Mouse (Mus musculus) lung, embryonic 16.5 days (tissue): ENCODE data around the gene Cops6. TPM values are rescaled to one million over a fixed set of nuclear protein-coding genes. Genes with fewer than 3 reads are reported as not detected.

Experiments
- ATAC-seq: fragments of 200-750 bp; cut with Nextera tagmentation; 2 replicates; pipeline ENCODE4 v1.8.0; 2017; ENCODE audit warnings: low read depth, mild to moderate bottlenecking, moderate library complexity
- H3K27ac ChIP-seq: fragments of 300-500 bp; sonication (generic); 2 replicates; pipeline ENCODE4 v1.5.1; 2014; ENCODE audit warnings: mild to moderate bottlenecking, control low read depth, low read length
- H3K27me3 ChIP-seq: fragments of 300-500 bp; sonication (generic); 2 replicates; pipeline ENCODE4 v1.6.1; 2014; ENCODE audit warnings: low read depth, low read length, mixed read lengths; ENCODE audit not compliant: control insufficient read depth, insufficient read depth
- H3K36me3 ChIP-seq: fragments of 300-500 bp; sonication (generic); 2 replicates; pipeline ENCODE4 v1.6.1; 2014; ENCODE audit warnings: low read length; ENCODE audit not compliant: control insufficient read depth, insufficient read depth
- H3K4me1 ChIP-seq: fragments of 300-500 bp; sonication (generic); replicated peaks from 2 replicates; pipeline ENCODE4 v1.6.1; 2014; ENCODE audit warnings: low read length, mixed read lengths; ENCODE audit not compliant: control insufficient read depth, insufficient read depth
- H3K4me2 ChIP-seq: fragments of 300-500 bp; sonication (generic); 2 replicates; pipeline ENCODE4 v1.6.1; 2014; ENCODE audit warnings: low read depth, low read length, control low read depth
- H3K4me3 ChIP-seq: fragments of 300-500 bp; sonication (generic); 2 replicates; pipeline ENCODE4 v1.5.1; 2014; ENCODE audit warnings: mild to moderate bottlenecking, low read length, control low read depth
- H3K9ac ChIP-seq: fragments of 300-500 bp; sonication (generic); 2 replicates; pipeline ENCODE4 v1.6.1; 2014; ENCODE audit warnings: low read length, control low read depth
- H3K9me3 ChIP-seq: fragments of 300-500 bp; sonication (generic); 2 replicates; pipeline ENCODE4 v1.6.1; 2016; ENCODE audit warnings: low read length; ENCODE audit not compliant: control insufficient read depth
- WGBS: fragments of 180-500 bp; shearing (Covaris S2); extraction: QIAGEN DNeasy Blood & Tissue Kit; methylation state at CpG from one replicate; pipeline ENCODE4 v1.1.7; 2014; 5-methylcytosine and 5-hydroxymethylcytosine counted together
- polyA plus RNA-seq: library from polyadenylated mRNA; unstranded; fragments of >200 nt; fragmentation: Nextera tagmentation; extraction: Ambion mirVana; gene quantifications from 2 replicates; pipeline ENCODE4 v1.2.1, GENCODE M21; 2015

Cops6 gene
- 292 and 301 TPM in 2 replicates for polyA plus RNA-seq

DNA sequence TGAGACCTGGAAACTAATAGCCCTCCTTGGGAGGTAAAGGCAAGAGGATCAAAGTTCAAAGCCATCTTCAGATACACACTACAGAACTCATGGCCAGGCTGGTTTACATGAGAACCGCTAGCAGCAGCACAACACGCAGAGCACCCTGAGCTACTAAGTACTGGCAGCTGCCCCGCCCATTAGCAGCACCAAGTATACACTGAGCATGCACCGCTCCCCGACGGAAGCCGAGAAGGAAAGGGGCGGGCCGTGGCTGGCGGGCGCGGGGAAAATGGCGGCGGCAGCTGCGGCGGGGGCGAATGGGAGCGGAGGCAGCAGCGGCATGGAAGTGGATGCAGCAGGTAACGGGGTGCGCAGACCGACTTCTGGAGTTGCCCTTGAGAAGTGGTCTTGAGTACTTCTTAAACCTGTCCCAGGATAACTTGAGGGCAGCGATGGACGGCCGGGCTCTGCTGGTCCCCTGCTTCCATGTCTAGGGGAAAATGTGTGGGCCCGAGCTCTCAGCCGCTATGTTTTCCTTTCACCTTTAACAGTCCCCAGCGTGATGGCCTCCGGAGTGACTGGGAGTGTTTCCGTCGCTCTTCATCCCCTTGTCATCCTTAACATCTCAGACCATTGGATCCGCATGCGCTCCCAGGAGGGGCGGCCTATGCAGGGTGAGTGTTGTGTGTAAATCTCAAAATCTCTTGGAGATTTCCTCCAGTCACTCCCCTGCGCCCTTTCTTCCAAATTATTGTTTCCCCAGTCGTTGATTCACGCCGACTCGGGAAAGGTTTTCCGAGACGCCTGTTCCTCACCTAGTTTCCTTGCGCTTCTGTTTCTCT, at the start of gene Cops6:
Cops6 (plus strand) TSS at position 230 of the 824 bp plus-strand sequence.
- H3K9me3 ChIP-seq: no peaks in the 10 kb centered on the region
- peak within 1 kb of the TSS; percentile 86 for H3K9ac ChIP-seq
- peaks cover 8% of the 10 kb centered on the region; the same call in 1 of the 2 replicates for H3K4me1 ChIP-seq
- peak within 1 kb of the TSS; percentile 79 for H3K4me2 ChIP-seq
- peak within 1 kb of the TSS; percentile 72 for H3K27ac ChIP-seq
- ATAC-seq: peak; percentile 97
- under 1% methylated on average over 42 of the region's 42 CpGs for WGBS
- H3K27me3 ChIP-seq: no peaks in the 10 kb centered on the region
- H3K4me3 ChIP-seq: peak within 1 kb of the TSS; percentile 91
- H3K36me3 ChIP-seq: peaks cover 31% of the 10 kb centered on the region

DNA sequence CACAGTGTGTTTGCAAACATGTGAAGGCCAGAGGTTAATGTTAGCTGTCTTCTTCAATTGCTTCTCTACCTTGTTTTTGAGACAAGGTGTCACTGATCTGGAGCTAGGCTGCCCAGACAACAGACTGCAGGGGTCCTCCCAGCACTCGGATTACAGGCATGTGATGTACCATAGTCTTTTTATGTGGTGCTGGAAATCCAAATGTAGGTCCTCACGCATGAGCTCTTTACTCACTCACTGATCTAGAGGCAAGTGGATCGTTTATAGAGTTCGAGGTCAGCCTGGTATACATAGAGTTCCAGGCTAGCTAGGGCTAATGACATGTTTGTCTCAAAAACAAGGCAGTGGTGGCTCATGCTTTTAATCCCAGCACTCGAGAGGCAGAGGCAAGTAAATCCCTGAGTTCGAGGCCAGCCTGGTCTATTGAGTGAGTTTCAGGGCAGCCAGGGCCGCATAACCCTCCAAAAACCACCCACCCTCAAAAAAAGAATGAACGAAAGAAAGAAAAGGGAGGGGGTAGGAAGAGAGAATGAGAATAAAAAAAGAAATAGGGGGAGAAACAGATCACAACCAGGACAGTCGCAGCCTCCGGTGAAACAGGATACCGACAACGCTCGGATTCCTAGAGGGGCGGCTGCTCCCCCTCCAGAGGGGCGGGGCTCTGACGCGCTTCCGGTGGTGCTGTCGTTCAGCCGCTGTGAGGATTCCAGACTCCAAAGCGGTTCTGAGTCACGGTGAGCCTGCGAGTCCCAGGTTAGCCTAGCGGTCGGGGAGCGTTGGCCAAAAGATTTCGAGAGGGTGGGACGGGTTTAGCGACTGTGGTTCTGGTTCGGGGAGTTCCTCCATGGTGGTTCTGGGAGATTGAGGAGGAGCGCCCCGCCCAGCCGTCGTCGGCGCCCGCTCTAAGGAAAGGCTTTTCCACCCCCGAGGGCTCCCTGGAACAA, 44.3 kb upstream of the Cops6 start, which contains the start of gene Zscan21:
Zscan21 (plus strand) TSS at position 649 of the 944 bp plus-strand sequence.
- Histone ChIP-seq H3K27me3 (no peaks in the 10 kb centered on the region), H3K9me3 (no peaks in the 10 kb centered on the region), H3K4me1 (peaks cover 11% of the 10 kb centered on the region), H3K36me3 (peaks cover 5% of the 10 kb centered on the region; the same call in 1 of the 2 replicates), H3K27ac (peak within 1 kb of the TSS; percentile 96), H3K4me2 (peak within 1 kb of the TSS; percentile 63), H3K4me3 (peak within 1 kb of the TSS; percentile 79), H3K9ac (peak within 1 kb of the TSS; percentile 84)
- ATAC-seq: peak; percentile 99
- WGBS: 6% methylated on average over 38 of the region's 38 CpGs

DNA sequence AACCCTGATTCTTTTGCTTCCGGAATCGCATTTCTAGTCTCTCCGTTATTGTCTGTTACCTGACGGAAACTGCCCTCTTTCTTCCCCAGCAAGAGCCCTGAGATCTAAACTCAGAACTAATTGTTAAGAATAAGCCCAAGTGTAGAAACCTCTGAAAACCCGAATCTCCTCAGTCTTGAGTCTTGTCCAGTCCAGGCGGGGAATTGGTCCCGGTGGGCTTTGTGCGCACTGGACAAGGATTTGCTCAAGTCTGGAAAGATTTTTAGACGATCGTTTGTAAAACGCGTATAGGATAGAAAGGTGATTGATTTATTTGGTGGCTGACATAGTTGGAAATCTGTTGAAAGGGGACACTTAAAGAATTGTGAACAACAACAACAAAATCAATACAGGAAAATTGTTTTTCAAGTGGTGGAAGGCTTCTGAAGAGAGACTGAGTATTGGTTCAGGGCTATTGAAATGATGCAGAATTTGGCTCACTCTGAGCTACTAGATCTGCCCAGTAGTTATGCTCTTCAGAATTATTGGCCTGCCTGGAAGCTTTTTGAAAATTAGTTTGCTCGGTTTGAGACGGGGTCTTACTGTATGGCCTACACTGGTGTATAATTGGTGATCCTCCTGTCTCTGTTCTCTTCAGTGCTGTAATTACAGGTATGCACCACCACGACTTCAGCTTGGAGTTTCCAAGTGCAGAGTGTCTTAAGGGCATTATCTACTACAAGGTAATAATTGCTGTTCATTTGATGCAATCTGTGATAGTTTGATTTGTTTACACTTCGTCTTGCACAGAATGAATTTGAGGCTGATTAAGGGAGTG, 43.5 kb upstream of the Cops6 start:
- Histone ChIP-seq H3K4me3 (peak overlapping the region; percentile 79), H3K4me2 (peak overlapping the region; percentile 63), H3K4me1 (peaks cover 11% of the 10 kb centered on the region), H3K9ac (peak overlapping the region; percentile 84), H3K36me3 (peaks cover 5% of the 10 kb centered on the region; the same call in 1 of the 2 replicates), H3K27me3 (no peaks in the 10 kb centered on the region), H3K9me3 (no peaks in the 10 kb centered on the region), H3K27ac (peak overlapping the region; percentile 96)
- ATAC-seq: peak; percentile 53
- 5% methylated on average over 16 of the region's 16 CpGs for WGBS

DNA sequence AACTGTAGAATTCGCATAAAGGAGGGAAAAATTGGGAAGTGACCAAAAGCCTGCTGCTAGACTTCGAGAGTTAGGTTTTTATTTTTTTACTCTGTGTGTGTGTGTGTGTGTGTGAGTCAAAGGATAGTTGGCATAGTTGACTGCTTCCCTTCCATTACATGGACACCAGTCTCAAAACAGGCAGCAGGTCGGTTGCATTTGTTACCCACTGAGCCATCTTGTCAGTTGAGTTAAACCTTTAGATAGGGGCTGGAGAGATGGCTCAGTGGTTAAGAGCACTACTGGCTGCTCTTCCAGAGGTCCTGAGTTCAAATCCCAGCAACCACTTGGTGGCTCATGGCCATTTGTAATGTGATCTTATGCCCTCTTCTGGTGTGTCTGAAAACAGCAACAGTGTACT, 42.8 kb upstream of the Cops6 start:
- Histone ChIP-seq H3K27ac (no peak overlapping the region; the same call in 1 of the 2 replicates), H3K36me3 (peaks cover 6% of the 10 kb centered on the region), H3K9me3 (no peaks in the 10 kb centered on the region), H3K27me3 (no peaks in the 10 kb centered on the region), H3K9ac (peak overlapping the region; percentile 84), H3K4me1 (peaks cover 11% of the 10 kb centered on the region), H3K4me3 (peak overlapping the region; percentile 79), H3K4me2 (peak overlapping the region; percentile 63)
- no peak for ATAC-seq
- 60% methylated on average over 3 of the region's 3 CpGs for WGBS

DNA sequence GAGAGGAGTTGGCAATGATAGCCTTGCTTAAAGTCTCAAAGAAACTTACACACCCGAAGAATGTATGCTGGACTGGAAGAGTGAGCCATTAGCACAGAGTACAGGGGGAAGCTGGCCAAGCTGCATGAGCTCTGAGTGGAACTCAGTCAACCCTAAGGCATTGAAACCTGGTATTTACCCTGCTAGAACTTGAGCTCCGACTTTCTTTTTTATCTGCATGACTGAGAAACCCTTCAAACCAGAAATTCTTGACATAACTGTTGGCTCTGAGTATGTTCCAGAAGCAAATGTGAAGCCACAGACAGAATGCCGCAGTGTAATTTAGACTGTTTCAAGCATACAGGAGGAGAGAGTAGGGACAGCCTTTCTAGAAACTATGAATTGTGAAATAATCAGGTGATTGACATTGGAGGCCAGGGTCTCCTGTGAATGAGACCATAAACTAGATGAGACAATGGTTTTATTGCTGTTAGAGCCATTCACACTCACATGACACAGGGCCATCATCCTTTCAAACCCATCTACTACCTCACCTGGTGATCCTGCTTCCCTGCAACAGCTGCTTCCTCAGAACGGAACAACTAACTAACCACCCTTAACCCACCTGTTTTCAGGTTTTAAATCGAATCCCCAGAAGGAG, 28.3 kb upstream of the Cops6 start:
- Histone ChIP-seq H3K9me3 (no peaks in the 10 kb centered on the region), H3K9ac (no peak overlapping the region), H3K4me3 (no peak overlapping the region), H3K36me3 (peaks cover 54% of the 10 kb centered on the region), H3K27ac (no peak overlapping the region), H3K27me3 (no peaks in the 10 kb centered on the region), H3K4me1 (no peaks in the 10 kb centered on the region), H3K4me2 (no peak overlapping the region)
- WGBS: 84% methylated on average over 5 of the region's 5 CpGs
- ATAC-seq: no peak

DNA sequence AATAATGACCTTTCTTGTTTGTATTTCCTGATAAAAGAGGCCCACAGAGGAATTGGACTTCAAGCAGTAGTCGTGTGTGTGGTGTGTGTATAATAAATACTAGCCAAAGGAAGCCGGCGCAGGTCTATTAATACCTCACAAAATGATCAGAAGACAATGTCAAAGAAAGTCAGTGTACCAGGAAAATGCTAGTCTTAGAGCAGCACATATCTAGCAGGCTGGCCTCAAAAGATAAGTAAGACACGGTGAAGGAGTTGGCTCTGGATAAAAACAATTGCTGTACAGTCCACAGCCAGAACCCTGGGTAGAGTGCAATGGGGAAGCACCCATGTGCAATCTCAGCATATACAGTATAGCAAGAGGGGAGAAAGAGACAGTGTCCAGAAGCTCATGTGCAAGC, 23.6 kb upstream of the Cops6 start:
- H3K9ac ChIP-seq: no peak overlapping the region
- ATAC-seq: no peak
- peaks cover 26% of the 10 kb centered on the region for H3K36me3 ChIP-seq
- no peaks in the 10 kb centered on the region for H3K4me1 ChIP-seq
- no peak overlapping the region for H3K4me3 ChIP-seq
- H3K27ac ChIP-seq: no peak overlapping the region
- WGBS: 37% methylated on average over 4 of the region's 4 CpGs
- H3K27me3 ChIP-seq: no peaks in the 10 kb centered on the region
- no peak overlapping the region for H3K4me2 ChIP-seq
- no peaks in the 10 kb centered on the region for H3K9me3 ChIP-seq

DNA sequence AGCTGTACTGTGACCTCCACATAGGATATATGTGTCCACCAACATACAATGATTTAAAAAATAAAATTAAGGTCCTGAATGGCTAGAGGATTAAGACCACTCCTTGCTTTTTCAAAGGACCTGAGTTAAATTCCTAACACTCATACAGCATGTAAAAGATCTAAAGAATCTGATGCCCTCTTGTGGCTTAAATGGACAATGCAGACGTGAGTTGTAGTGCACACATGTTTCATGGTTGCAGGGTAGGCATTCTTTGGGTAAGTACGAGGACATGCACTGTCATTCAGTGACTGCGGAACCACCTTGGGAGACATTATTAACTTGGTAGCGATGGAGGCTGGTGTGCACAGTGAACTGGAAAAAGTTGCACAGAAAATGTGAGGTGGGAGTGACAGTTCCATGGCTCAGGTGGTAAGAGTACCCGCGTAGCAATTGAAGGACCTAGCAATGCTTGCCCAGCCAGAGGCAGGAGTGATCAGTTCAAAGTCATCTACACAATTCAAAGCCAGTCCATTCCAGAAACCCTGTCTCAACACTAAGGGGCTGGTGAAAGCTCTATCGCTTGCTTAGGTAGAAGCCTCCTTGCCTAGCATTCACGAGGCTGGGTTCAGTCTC, 22.8 kb upstream of the Cops6 start:
- WGBS: 53% methylated on average over 8 of the region's 8 CpGs
- Histone ChIP-seq H3K36me3 (peaks cover 21% of the 10 kb centered on the region), H3K4me3 (no peak overlapping the region), H3K9ac (no peak overlapping the region), H3K9me3 (no peaks in the 10 kb centered on the region), H3K4me2 (no peak overlapping the region), H3K27ac (no peak overlapping the region), H3K4me1 (no peaks in the 10 kb centered on the region), H3K27me3 (no peaks in the 10 kb centered on the region)
- ATAC-seq: no peak

DNA sequence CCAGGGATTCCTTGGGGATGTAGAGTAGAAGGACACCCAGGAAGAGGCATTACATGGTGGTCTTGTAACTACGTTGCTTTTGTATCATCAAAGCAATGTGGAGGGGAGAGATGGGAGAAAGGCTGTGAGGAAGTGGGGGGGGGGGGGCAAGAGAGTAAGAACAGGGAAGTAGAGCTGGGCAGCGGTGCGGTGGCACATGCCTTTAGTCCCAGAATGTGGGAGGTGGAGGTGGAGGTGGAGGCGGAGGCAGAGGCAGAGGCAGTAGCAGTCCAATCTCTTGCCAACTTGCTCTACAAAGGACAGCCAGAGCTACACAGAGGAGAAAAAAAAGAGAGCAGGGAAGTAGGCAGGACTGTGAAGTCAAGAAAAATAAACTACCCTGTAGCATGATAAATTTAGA, 22.3 kb upstream of the Cops6 start:
- no peaks in the 10 kb centered on the region for H3K27me3 ChIP-seq
- no peaks in the 10 kb centered on the region for H3K4me1 ChIP-seq
- no peaks in the 10 kb centered on the region for H3K9me3 ChIP-seq
- no peak for ATAC-seq
- H3K36me3 ChIP-seq: peaks cover 15% of the 10 kb centered on the region
- H3K4me3 ChIP-seq: no peak overlapping the region
- H3K4me2 ChIP-seq: no peak overlapping the region
- H3K27ac ChIP-seq: no peak overlapping the region
- no peak overlapping the region for H3K9ac ChIP-seq
- WGBS: 73% methylated on average over 4 of the region's 4 CpGs
